Mouse (Mus musculus): ENCODE measurements around the gene Syt1. TPM values are rescaled to one million over a fixed set of nuclear protein-coding genes. Genes with fewer than 3 reads are reported as not detected.

The Syt1 gene
- polyA plus RNA-seq, 1 experiment from 2014 or later: 4.5 TPM

GRCm38 (mm10) chr10:108656898-108657297 lies 353.9 kb downstream of the Syt1 start:
- H3K4me3 ChIP-seq (ENCODE audit: low read depth, low read length): no peak overlapping the region
- H3K27me3 ChIP-seq (replicated peaks; ENCODE audit: control insufficient read depth, insufficient read depth, low read length): no peaks in the 10 kb centered on the region
- H3K4me2 ChIP-seq (replicated peaks; ENCODE audit: low read depth): no peak overlapping the region
- H3K27ac ChIP-seq (ENCODE audit: low read depth, low read length): no peak overlapping the region
- H3K36me3 ChIP-seq (ENCODE audit: control insufficient read depth, insufficient read depth): no peaks in the 10 kb centered on the region
- H3K4me1 ChIP-seq (replicated peaks; ENCODE audit: control insufficient read depth, insufficient read depth, low read length): no peaks in the 10 kb centered on the region
- no peak overlapping the region for H3K9ac ChIP-seq (ENCODE audit: low read depth, low read length)
- WGBS: 62% methylated on average over 4 of the region's 4 CpGs
- no peaks in the 10 kb centered on the region for H3K9me3 ChIP-seq (ENCODE audit: control insufficient read depth)
- no peak for ATAC-seq
- TF ChIP-seq CTCF (IDR thresholded peaks at IDR 0.05; ENCODE audit: low read depth): no peak

DNA sequence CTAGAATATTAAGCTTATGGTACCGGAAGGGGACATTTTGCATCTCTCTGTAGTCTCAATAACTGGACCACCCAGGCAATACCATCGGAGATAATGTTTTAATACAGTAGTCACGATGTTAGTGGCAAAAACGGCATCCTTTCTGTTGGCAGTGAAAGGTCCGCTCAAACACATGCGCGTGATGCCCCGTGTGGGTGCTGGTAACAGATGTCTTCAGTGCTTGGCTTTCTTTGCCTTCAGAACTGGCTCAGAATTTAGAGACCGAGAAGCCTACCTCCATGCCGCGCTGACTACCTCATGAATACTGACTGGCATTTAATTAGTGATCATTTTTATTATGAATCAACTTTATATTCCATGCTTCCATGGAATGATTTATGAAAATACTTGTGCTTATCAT lies 355.7 kb downstream of the Syt1 start:
- H3K9me3 ChIP-seq (ENCODE audit: control insufficient read depth): no peaks in the 10 kb centered on the region
- H3K36me3 ChIP-seq (ENCODE audit: control insufficient read depth, insufficient read depth): no peaks in the 10 kb centered on the region
- 96% methylated on average over 11 of the region's 11 CpGs for WGBS
- H3K27ac ChIP-seq (ENCODE audit: low read depth, low read length): no peak overlapping the region
- no peaks in the 10 kb centered on the region for H3K4me1 ChIP-seq (replicated peaks; ENCODE audit: control insufficient read depth, insufficient read depth, low read length)
- no peak overlapping the region for H3K4me3 ChIP-seq (ENCODE audit: low read depth, low read length)
- H3K9ac ChIP-seq (ENCODE audit: low read depth, low read length): no peak overlapping the region
- ATAC-seq: no peak
- H3K4me2 ChIP-seq (replicated peaks; ENCODE audit: low read depth): no peak overlapping the region
- no peaks in the 10 kb centered on the region for H3K27me3 ChIP-seq (replicated peaks; ENCODE audit: control insufficient read depth, insufficient read depth, low read length)
- no peak for TF ChIP-seq CTCF (IDR thresholded peaks at IDR 0.05; ENCODE audit: low read depth)

DNA sequence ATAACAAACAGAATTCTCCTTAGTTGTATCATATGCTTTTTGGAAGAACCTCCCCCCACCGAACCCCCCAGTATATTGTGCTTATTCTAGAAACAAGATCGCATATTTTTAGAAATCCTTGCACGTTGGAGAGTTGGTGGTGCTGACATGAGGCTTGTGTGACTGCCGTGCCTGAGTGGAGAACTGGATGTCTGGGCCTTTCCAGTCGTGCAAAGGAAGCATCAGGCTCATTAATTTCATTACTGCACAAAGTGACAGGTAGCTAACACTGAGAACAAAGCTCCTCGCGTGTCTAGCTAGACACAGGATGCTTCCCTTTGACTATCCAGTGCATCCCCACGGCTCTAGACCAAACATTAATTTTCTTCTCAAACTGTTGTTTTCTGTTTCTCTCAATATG lies 358.0 kb downstream of the Syt1 start:
- Histone ChIP-seq H3K27me3 (replicated peaks; ENCODE audit: control insufficient read depth, insufficient read depth, low read length) (no peaks in the 10 kb centered on the region), H3K9ac (ENCODE audit: low read depth, low read length) (no peak overlapping the region), H3K9me3 (ENCODE audit: control insufficient read depth) (no peaks in the 10 kb centered on the region), H3K4me2 (replicated peaks; ENCODE audit: low read depth) (no peak overlapping the region), H3K4me3 (ENCODE audit: low read depth, low read length) (no peak overlapping the region), H3K27ac (ENCODE audit: low read depth, low read length) (no peak overlapping the region), H3K36me3 (ENCODE audit: control insufficient read depth, insufficient read depth) (no peaks in the 10 kb centered on the region), H3K4me1 (replicated peaks; ENCODE audit: control insufficient read depth, insufficient read depth, low read length) (no peaks in the 10 kb centered on the region)
- 64% methylated on average over 8 of the region's 8 CpGs for WGBS
- ATAC-seq: no peak
- TF ChIP-seq CTCF (IDR thresholded peaks at IDR 0.05; ENCODE audit: low read depth): no peak

DNA sequence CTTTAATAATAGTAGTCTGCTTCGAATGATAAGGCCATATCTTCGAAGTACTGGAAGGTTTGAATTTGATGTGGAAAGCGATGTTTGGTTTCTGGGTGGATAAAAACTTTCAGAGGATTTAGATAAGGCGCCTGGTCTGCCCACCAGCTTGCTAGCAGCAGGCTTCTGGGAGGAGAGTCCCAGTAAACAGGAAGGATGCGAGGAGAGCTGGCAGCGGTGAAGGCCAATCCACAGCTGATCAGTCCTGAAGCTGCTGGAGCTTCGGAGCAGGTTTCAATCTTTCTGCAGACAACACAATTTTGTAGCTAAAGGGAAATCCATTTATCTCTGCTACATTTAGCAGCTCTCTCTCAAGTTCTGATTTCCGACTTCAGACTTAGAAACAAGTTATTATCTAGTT lies 358.7 kb downstream of the Syt1 start:
- ATAC-seq: no peak
- Histone ChIP-seq H3K36me3 (ENCODE audit: control insufficient read depth, insufficient read depth) (no peaks in the 10 kb centered on the region), H3K27ac (ENCODE audit: low read depth, low read length) (no peak overlapping the region), H3K27me3 (replicated peaks; ENCODE audit: control insufficient read depth, insufficient read depth, low read length) (no peaks in the 10 kb centered on the region), H3K4me1 (replicated peaks; ENCODE audit: control insufficient read depth, insufficient read depth, low read length) (no peaks in the 10 kb centered on the region), H3K4me3 (ENCODE audit: low read depth, low read length) (no peak overlapping the region), H3K9me3 (ENCODE audit: control insufficient read depth) (no peaks in the 10 kb centered on the region), H3K4me2 (replicated peaks; ENCODE audit: low read depth) (no peak overlapping the region), H3K9ac (ENCODE audit: low read depth, low read length) (no peak overlapping the region)
- TF ChIP-seq CTCF (IDR thresholded peaks at IDR 0.05; ENCODE audit: low read depth): no peak
- WGBS: 46% methylated on average over 8 of the region's 8 CpGs

DNA sequence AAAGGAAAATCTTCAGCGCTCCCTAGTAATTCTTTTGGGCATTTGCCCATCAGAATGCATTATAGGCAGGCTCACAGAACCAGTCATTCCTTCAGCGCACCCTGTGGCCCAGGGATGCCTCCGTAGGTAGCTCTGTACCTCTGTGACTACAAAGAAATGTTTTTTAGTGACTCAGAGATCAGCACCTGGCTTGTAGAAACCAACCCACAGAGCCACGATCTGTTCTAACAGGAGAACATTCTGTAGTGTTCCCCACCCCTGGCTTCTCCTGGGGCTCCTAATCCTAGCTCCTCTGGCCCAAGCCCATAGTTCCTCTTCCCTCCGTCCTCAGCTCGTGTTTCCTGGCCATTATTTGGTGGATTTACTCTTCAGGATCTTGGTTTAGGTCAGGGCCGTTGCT lies 361.6 kb downstream of the Syt1 start:
- Histone ChIP-seq H3K36me3 (ENCODE audit: control insufficient read depth, insufficient read depth) (no peaks in the 10 kb centered on the region), H3K9ac (ENCODE audit: low read depth, low read length) (no peak overlapping the region), H3K4me3 (ENCODE audit: low read depth, low read length) (no peak overlapping the region), H3K27ac (ENCODE audit: low read depth, low read length) (no peak overlapping the region), H3K27me3 (replicated peaks; ENCODE audit: control insufficient read depth, insufficient read depth, low read length) (no peaks in the 10 kb centered on the region), H3K4me1 (replicated peaks; ENCODE audit: control insufficient read depth, insufficient read depth, low read length) (no peaks in the 10 kb centered on the region), H3K9me3 (ENCODE audit: control insufficient read depth) (no peaks in the 10 kb centered on the region), H3K4me2 (replicated peaks; ENCODE audit: low read depth) (no peak overlapping the region)
- WGBS: 74% methylated on average over 7 of the region's 7 CpGs
- no peak for ATAC-seq
- no peak for TF ChIP-seq CTCF (IDR thresholded peaks at IDR 0.05; ENCODE audit: low read depth)

- no peak overlapping the region for H3K27ac ChIP-seq (ENCODE audit: low read depth, low read length)
- TF ChIP-seq CTCF (IDR thresholded peaks at IDR 0.05; ENCODE audit: low read depth): no peak
- H3K4me3 ChIP-seq (ENCODE audit: low read depth, low read length): no peak overlapping the region
- ATAC-seq: no peak
- H3K36me3 ChIP-seq (ENCODE audit: control insufficient read depth, insufficient read depth): no peaks in the 10 kb centered on the region
- H3K9me3 ChIP-seq (ENCODE audit: control insufficient read depth): no peaks in the 10 kb centered on the region
- WGBS: 60% methylated on average over 5 of the region's 5 CpGs
- H3K4me1 ChIP-seq (replicated peaks; ENCODE audit: control insufficient read depth, insufficient read depth, low read length): no peaks in the 10 kb centered on the region
- no peak overlapping the region for H3K4me2 ChIP-seq (replicated peaks; ENCODE audit: low read depth)
- H3K9ac ChIP-seq (ENCODE audit: low read depth, low read length): no peak overlapping the region
- no peaks in the 10 kb centered on the region for H3K27me3 ChIP-seq (replicated peaks; ENCODE audit: control insufficient read depth, insufficient read depth, low read length)
These were observed 366.9 kb downstream of the Syt1 start for GRCm38 (mm10) chr10:108643915-108644314.

DNA sequence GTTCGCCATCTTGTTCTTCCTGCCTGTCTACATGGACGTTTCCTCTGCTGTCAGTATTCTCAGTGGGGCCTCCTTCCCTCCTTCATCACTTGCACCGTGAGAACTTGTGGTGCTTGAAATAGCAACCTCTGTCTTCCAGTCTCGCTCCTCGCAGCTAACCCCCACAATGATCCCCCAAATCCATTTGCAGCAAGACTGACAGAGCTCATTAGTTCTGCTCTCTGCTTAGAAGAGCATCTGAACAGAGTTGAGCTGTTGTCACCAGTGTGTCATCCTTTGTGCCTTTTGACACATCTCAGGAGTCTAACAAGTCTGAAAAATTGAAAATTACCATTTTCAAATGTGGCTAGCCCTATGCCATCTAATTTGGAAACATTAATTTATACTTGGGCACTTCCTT lies 372.7 kb downstream of the Syt1 start:
- no peak for ATAC-seq
- Histone ChIP-seq H3K9ac (ENCODE audit: low read depth, low read length) (no peak overlapping the region), H3K9me3 (ENCODE audit: control insufficient read depth) (no peaks in the 10 kb centered on the region), H3K27me3 (replicated peaks; ENCODE audit: control insufficient read depth, insufficient read depth, low read length) (no peaks in the 10 kb centered on the region), H3K4me1 (replicated peaks; ENCODE audit: control insufficient read depth, insufficient read depth, low read length) (no peaks in the 10 kb centered on the region), H3K36me3 (ENCODE audit: control insufficient read depth, insufficient read depth) (no peaks in the 10 kb centered on the region), H3K27ac (ENCODE audit: low read depth, low read length) (no peak overlapping the region), H3K4me3 (ENCODE audit: low read depth, low read length) (no peak overlapping the region), H3K4me2 (replicated peaks; ENCODE audit: low read depth) (no peak overlapping the region)
- 81% methylated on average over 5 of the region's 5 CpGs for WGBS
- TF ChIP-seq CTCF (IDR thresholded peaks at IDR 0.05; ENCODE audit: low read depth): no peak

Measured in intestine, postnatal 0 days (tissue).